Mouse (Mus musculus) mouse embryonic stem cell (cell line): ENCODE measurements around the gene Ccdc155.

Experiments used
- in situ Hi-C, 2 experiments: fragments of 300-500 bp; cut with MboI; formaldehyde crosslinking; loops; 1 replicate in 1 of 2; 3 replicates in 1 of 2; pipeline ENCODE4 v1.14.3; 2019 to 2020; ENCODE audit warnings: low sequenced_read_pairs in 2 of 2, low pct_unique_long_range_greater_than_20kb in 1 of 2, mixed read lengths in 1 of 2; ENCODE audit not compliant: unreplicated experiment in 1 of 2

Ccdc155 gene

GRCm38 (mm10) chr7:45137171-45138006, 67.3 kb downstream of the Ccdc155 start:
- in situ Hi-C loops: no loop called here

GRCm38 (mm10) chr7:45135993-45136567, 68.6 kb downstream of the Ccdc155 start, which contains the start of the genes Gm45713 and Flt3l:
Gene Gm45713, minus strand, starts transcription at chr7:45136231.
Gene Flt3l, minus strand, starts transcription at chr7:45136432.
- in situ Hi-C loops: no loop called here

DNA sequence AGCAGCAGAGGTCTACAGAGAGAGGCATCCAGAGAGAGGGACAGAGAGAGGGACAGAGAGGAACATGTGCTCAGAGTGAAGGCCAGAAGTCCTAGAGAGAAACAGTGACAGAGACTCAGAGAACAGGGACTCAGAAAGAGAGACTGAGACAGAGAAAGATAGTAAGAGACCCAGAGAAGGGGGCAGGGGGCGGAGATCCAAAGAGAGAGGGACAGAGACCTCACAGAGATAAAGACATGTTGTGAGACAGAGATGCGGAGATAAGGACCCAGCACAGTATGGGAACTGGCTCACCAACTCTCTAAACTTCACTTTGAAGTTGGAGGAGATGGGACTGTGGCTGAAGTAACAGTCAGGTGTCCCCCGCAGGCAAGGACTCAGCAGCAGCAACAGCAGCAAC, 69.3 kb downstream of the Ccdc155 start:
- in situ Hi-C loops: no loop called here

- in situ Hi-C loops: no loop called here
These were observed 70.1 kb downstream of the Ccdc155 start for GRCm38 (mm10) chr7:45134544-45135026.
